ENCODE assay signal across 11 mouse cellular contexts in the genomic region with DNA sequence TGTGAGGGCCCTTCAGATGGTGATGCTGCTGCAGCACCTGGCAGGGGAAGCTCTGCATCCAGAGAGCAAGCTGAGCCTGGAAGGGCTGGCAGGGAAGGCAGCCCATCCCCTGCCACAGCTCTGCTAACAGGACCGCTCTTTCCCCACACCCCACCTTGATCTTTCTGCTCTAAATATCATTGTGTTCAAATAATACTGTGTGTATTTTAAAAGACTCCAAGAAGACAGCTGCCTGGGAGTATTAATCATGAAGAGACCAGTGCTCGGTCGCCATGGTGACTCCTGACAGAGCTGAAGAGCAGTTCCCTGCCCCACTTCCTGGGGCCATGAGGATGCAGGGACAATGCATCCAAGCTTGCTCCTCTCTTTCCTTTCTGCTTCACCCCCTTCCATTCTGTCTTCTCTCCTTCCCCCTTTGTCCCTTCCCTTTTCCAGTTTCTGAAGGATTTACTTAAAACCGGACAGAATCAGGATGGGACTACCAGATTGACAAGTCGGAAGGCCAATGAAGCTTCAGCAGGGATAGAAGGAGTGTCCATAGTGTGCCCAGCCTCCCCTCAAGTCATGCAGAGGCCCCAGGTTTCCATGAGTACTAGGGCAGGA. TPM values are rescaled to one million over a fixed set of nuclear protein-coding genes. Genes with fewer than 3 reads are reported as not detected.
DNase-seq lines count a peak whose midpoint lies in the region; ATAC-seq and TF ChIP-seq lines count a peak whose summit lies in the region.
"Had no signal": no experiment of that assay in that cellular context is flagged by ENCODE, and none has a peak within 500 bp of the region (broad histone marks: within the 10 kb centered on the region; RNA-seq: fewer than 3 reads in every experiment).

No protein-coding gene starts in this region.

- H3K4me2 ChIP-seq in forebrain, embryonic 14.5 days (ENCODE audit: low read length), result no peak overlapping the region
- H3K4me2 ChIP-seq: limb, embryonic 12.5 days had no signal

- no peaks in the 10 kb centered on the region for H3K27me3 ChIP-seq in cerebellum, adult 2 months (ENCODE audit: control insufficient read depth, insufficient read depth, low read length)
- peaks cover 25% of the 10 kb centered on the region for H3K27me3 ChIP-seq in forebrain, embryonic 14.5 days (replicated peaks; ENCODE audit: control insufficient read depth, insufficient read depth, low read length)

- H3K27ac ChIP-seq in cerebellum, adult 2 months (ENCODE audit: insufficient read depth, low read length), result peak overlapping the region; percentile 13; the same call in 1 of the 2 replicates
- peak overlapping the region; percentile 10; the same call in 1 of the 2 replicates for H3K27ac ChIP-seq in forebrain, embryonic 14.5 days (ENCODE audit: low read depth, low read length)
- peak overlapping the region; percentile 46 for H3K27ac ChIP-seq in olfactory bulb, adult 2 months (ENCODE audit: insufficient read depth, low read depth, low read length)
- H3K27ac ChIP-seq: limb, embryonic 12.5 days; macrophage had no signal

- no peak overlapping the region for H3K4me3 ChIP-seq in cerebellum, adult 2 months (replicated peaks; ENCODE audit: insufficient read depth, low read depth, low read length)
- no peak overlapping the region for H3K4me3 ChIP-seq in forebrain, embryonic 14.5 days (ENCODE audit: low read depth, low read length)
- no peak overlapping the region for H3K4me3 ChIP-seq in olfactory bulb, adult 2 months (ENCODE audit: insufficient read depth, low read depth, low read length)
- H3K4me3 ChIP-seq: limb, embryonic 12.5 days had no signal

- H3K36me3 ChIP-seq in forebrain, embryonic 14.5 days (ENCODE audit: control insufficient read depth, insufficient read depth, low read length), result no peaks in the 10 kb centered on the region
- H3K36me3 ChIP-seq: limb, embryonic 12.5 days had no signal

- WGBS in cerebellum, adult 2 months, result 42% methylated on average over 5 of the region's 5 CpGs
- 49% methylated on average over 5 of the region's 5 CpGs for WGBS in forebrain, embryonic 14.5 days
- 28% methylated on average over 5 of the region's 5 CpGs for WGBS in olfactory bulb, adult 2 months

- H3K4me1 ChIP-seq in cerebellum, adult 2 months (ENCODE audit: control insufficient read depth, insufficient read depth, low read length), result peaks cover 45% of the 10 kb centered on the region
- peaks cover 4% of the 10 kb centered on the region; the same call in 1 of the 2 replicates for H3K4me1 ChIP-seq in forebrain, embryonic 14.5 days (ENCODE audit: control insufficient read depth, insufficient read depth, low read length)
- peaks cover 17% of the 10 kb centered on the region for H3K4me1 ChIP-seq in olfactory bulb, adult 2 months (ENCODE audit: control insufficient read depth, insufficient read depth, low read length)

- DNase-seq in cerebellum, adult 2 months, result peak in 1 of 2 experiments; percentile 40
- no peak for DNase-seq in cerebellum, adult 8-10 months
- peak; percentile 57 for DNase-seq in forebrain, embryonic 14.5 days (ENCODE audit: low spot score)
- DNase-seq in layer of hippocampus, postnatal 10 days (ENCODE audit: low spot score in 2 of 2), result peak; percentile 61 to 65
- no peak for DNase-seq in heart, adult 11 months
- no peak for DNase-seq in urinary bladder, postnatal 4 days (ENCODE audit: low spot score in 2 of 2)

- TF ChIP-seq CTCF in cerebellum, adult 2 months (IDR thresholded peaks at IDR 0.05; ENCODE audit: borderline replicate concordance, insufficient read depth, low read depth, low read length), result no peak
- no peak for TF ChIP-seq CTCF in olfactory bulb, adult 2 months (IDR thresholded peaks at IDR 0.05; ENCODE audit: insufficient read depth, low read depth, low read length)

- TF ChIP-seq POLR2A in cerebellum, adult 2 months (IDR thresholded peaks at IDR 0.05; ENCODE audit: borderline replicate concordance, insufficient read depth, low read length), result no peak
- TF ChIP-seq POLR2A in olfactory bulb, adult 2 months (IDR thresholded peaks at IDR 0.05; ENCODE audit: insufficient read depth, low read depth, low read length), result no peak

- H3K9me3 ChIP-seq in forebrain, embryonic 14.5 days (replicated peaks; ENCODE audit: control insufficient read depth, low read length), result no peaks in the 10 kb centered on the region

- no peak overlapping the region for H3K9ac ChIP-seq in forebrain, embryonic 14.5 days (ENCODE audit: low read length)
- H3K9ac ChIP-seq: limb, embryonic 12.5 days had no signal

- ATAC-seq in forebrain, embryonic 14.5 days, result peak; percentile 59; the same call in 1 of the 2 replicates
- no peak for ATAC-seq in megakaryocyte progenitor cell, adult 5-6 weeks (replicated peaks; ENCODE audit: poor library complexity)

RNA-seq across cellular contexts. Expression of a gene that starts 4.8 kb away (rescaled TPM):
- 8.3 and 9.8 TPM in 2 replicates for polyA plus RNA-seq in cerebellum, adult 2 months (2012; rRNA removed)
- not detected in 2 replicates for polyA plus RNA-seq in forebrain, embryonic 14.5 days (2014; fragmentation: Nextera tagmentation; extraction: Ambion mirVana)
- total RNA-seq in layer of hippocampus, postnatal 10 days (2021), result 10 to 100 TPM; 21.3 to 22.5 TPM
- not detected in 2 replicates for polyA plus RNA-seq in olfactory bulb, adult 2 months (2012; ENCODE audit: insufficient read depth, insufficient read length, low replicate concordance, missing spikeins)
- not detected in 2 replicates for total RNA-seq in megakaryocyte progenitor cell, adult 5-6 weeks (2015)
- total RNA-seq in megakaryocyte progenitor cell, adult 5-6 weeks (2017), result not detected in 2 replicates
- polyA plus RNA-seq: limb, embryonic 12.5 days; macrophage; urinary bladder, adult 2 months had no signal

RNA-seq across cellular contexts. Expression of a gene that starts 15.4 kb away (rescaled TPM):
- 32.9 and 33.8 TPM in 2 replicates for polyA plus RNA-seq in cerebellum, adult 2 months (2012; rRNA removed)
- polyA plus RNA-seq in forebrain, embryonic 14.5 days (2014; fragmentation: Nextera tagmentation; extraction: Ambion mirVana), result 4.7 and 5.4 TPM in 2 replicates
- 10 to 100 TPM; 84.7 to 86.0 TPM for total RNA-seq in layer of hippocampus, postnatal 10 days (2021)
- not detected in 2 replicates for polyA plus RNA-seq in olfactory bulb, adult 2 months (2012; ENCODE audit: insufficient read depth, insufficient read length, low replicate concordance, missing spikeins)
- not detected in 2 replicates for total RNA-seq in megakaryocyte progenitor cell, adult 5-6 weeks (2015)
- not detected in 2 replicates for total RNA-seq in megakaryocyte progenitor cell, adult 5-6 weeks (2017)
- polyA plus RNA-seq: macrophage had no signal

Comparison
In these comparisons a context has a peak if more than half of its experiments do, and no peak if none do; other contexts are left out.
1. DNase-seq: peak in forebrain, embryonic 14.5 days (single experiment) and layer of hippocampus, postnatal 10 days (2 of 2); none in cerebellum, adult 8-10 months (single experiment), heart, adult 11 months (single experiment) and urinary bladder, postnatal 4 days (0 of 2).
2. Peak in every context shown above with its lines, with median percentiles within 50 percentile points of each other: H3K27ac ChIP-seq.